Mouse (Mus musculus): ENCODE data around the gene Hadha.

Gene Hadha

GRCm38 (mm10) chr5:30113881-30114760 is 40.8 kb downstream of the Hadha start:
- DNase-seq (ENCODE audit: extremely low read depth, insufficient read length, low spot score) = no peak

- no peak for DNase-seq (ENCODE audit: extremely low read depth, insufficient read length, low spot score)
These were observed 42.4 kb downstream of the Hadha start for GRCm38 (mm10) chr5:30112533-30113068.

GRCm38 (mm10) chr5:30111771-30112170 is 43.2 kb downstream of the Hadha start:
- no peak for DNase-seq (ENCODE audit: extremely low read depth, insufficient read length, low spot score)

- no peak for DNase-seq (ENCODE audit: extremely low read depth, insufficient read length, low spot score)
These were observed 43.8 kb downstream of the Hadha start for GRCm38 (mm10) chr5:30111126-30111525.

GRCm38 (mm10) chr5:30110371-30111060 is 44.4 kb downstream of the Hadha start:
- no peak for DNase-seq (ENCODE audit: extremely low read depth, insufficient read length, low spot score)

- DNase-seq (ENCODE audit: extremely low read depth, insufficient read length, low spot score) = no peak
These were observed 45.1 kb downstream of the Hadha start for GRCm38 (mm10) chr5:30109899-30110298.

GRCm38 (mm10) chr5:30108233-30108632 is 46.7 kb downstream of the Hadha start:
- no peak for DNase-seq (ENCODE audit: extremely low read depth, insufficient read length, low spot score)

GRCm38 (mm10) chr5:30107611-30108041 is 47.3 kb downstream of the Hadha start:
- DNase-seq (ENCODE audit: extremely low read depth, insufficient read length, low spot score) = no peak

GRCm38 (mm10) chr5:30107186-30107585 is 47.8 kb downstream of the Hadha start:
- DNase-seq (ENCODE audit: extremely low read depth, insufficient read length, low spot score) = no peak

- no peak for DNase-seq (ENCODE audit: extremely low read depth, insufficient read length, low spot score)
These were observed 48.2 kb downstream of the Hadha start for GRCm38 (mm10) chr5:30106756-30107155.

- DNase-seq (ENCODE audit: extremely low read depth, insufficient read length, low spot score) = no peak
These were observed 49.2 kb downstream of the Hadha start, which contains the start of gene 3110082J24Rik for GRCm38 (mm10) chr5:30105668-30106300. Gene 3110082J24Rik (minus strand): TSS chr5:30106086.

GRCm38 (mm10) chr5:30104841-30105667 is 49.9 kb downstream of the Hadha start, which contains the start of gene Garem2:
Gene Garem2 (plus strand): TSS chr5:30105161.
- no peak for DNase-seq (ENCODE audit: extremely low read depth, insufficient read length, low spot score)

GRCm38 (mm10) chr5:30104339-30104738 is 50.6 kb downstream of the Hadha start:
- no peak for DNase-seq (ENCODE audit: extremely low read depth, insufficient read length, low spot score)

- DNase-seq (ENCODE audit: extremely low read depth, insufficient read length, low spot score) = no peak
These were observed 51.6 kb downstream of the Hadha start for GRCm38 (mm10) chr5:30103340-30103739.

- DNase-seq (ENCODE audit: extremely low read depth, insufficient read length, low spot score) = no peak
These were observed 56.7 kb downstream of the Hadha start for GRCm38 (mm10) chr5:30098260-30098659.

- no peak for DNase-seq (ENCODE audit: extremely low read depth, insufficient read length, low spot score)
These were observed 59.2 kb downstream of the Hadha start for GRCm38 (mm10) chr5:30095731-30096130.

- DNase-seq (ENCODE audit: extremely low read depth, insufficient read length, low spot score) = no peak
These were observed 60.6 kb downstream of the Hadha start for GRCm38 (mm10) chr5:30094399-30094798.

- DNase-seq (ENCODE audit: extremely low read depth, insufficient read length, low spot score) = no peak
These were observed 62.3 kb downstream of the Hadha start for GRCm38 (mm10) chr5:30092701-30093100.

- DNase-seq (ENCODE audit: extremely low read depth, insufficient read length, low spot score) = peak; percentile 88
These were observed 81.8 kb downstream of the Hadha start, which contains the start of gene Tyms for GRCm38 (mm10) chr5:30072825-30073821. Gene Tyms (minus strand): TSS chr5:30073617.

Data from 3134 (cell line).